Mouse (Mus musculus) neural tube, embryonic 12.5 days (tissue): ENCODE results near the gene Bhmt. TPM values are rescaled to one million over a fixed set of nuclear protein-coding genes. Genes with fewer than 3 reads are reported as not detected.

Experiments
- ATAC-seq: fragments of 200-750 bp; cut with Nextera tagmentation; 2 replicates; pipeline ENCODE4 v1.8.0; 2017; ENCODE audit warnings: low read depth, mild to moderate bottlenecking, moderate TSS enrichment, moderate library complexity; ENCODE audit not compliant: low FRiP score
- H3K27ac ChIP-seq: fragments of 300-500 bp; sonication (generic); 2 replicates; pipeline ENCODE4 v1.5.1; 2016
- H3K27me3 ChIP-seq: fragments of 300-500 bp; sonication (generic); replicated peaks from 2 replicates; pipeline ENCODE4 v1.6.1; 2016; ENCODE audit warnings: mild to moderate bottlenecking
- H3K36me3 ChIP-seq: fragments of 300-500 bp; sonication (generic); 2 replicates; pipeline ENCODE4 v1.6.1; 2016; ENCODE audit warnings: mild to moderate bottlenecking
- H3K4me1 ChIP-seq: fragments of 300-500 bp; sonication (generic); 2 replicates; pipeline ENCODE4 v1.6.1; 2016
- H3K4me2 ChIP-seq: fragments of 300-500 bp; sonication (generic); replicated peaks from 2 replicates; pipeline ENCODE4 v1.6.1; 2016; ENCODE audit warnings: mild to moderate bottlenecking
- H3K4me3 ChIP-seq: fragments of 300-500 bp; sonication (generic); 2 replicates; pipeline ENCODE4 v1.5.1; 2016
- H3K9ac ChIP-seq: fragments of 300-500 bp; sonication (generic); 2 replicates; pipeline ENCODE4 v1.6.1; 2016; ENCODE audit warnings: mild to moderate bottlenecking
- H3K9me3 ChIP-seq: fragments of 300-500 bp; sonication (generic); 2 replicates; pipeline ENCODE4 v1.6.1; 2016; ENCODE audit warnings: mild to moderate bottlenecking
- WGBS: fragments of 180-500 bp; shearing (Covaris S2); methylation state at CpG from one replicate; pipeline ENCODE4 v1.1.7; 2016; 5-methylcytosine and 5-hydroxymethylcytosine counted together
- polyA plus RNA-seq: library from polyadenylated mRNA; unstranded; fragments of >200 nt; fragmentation: Nextera tagmentation; extraction: Ambion mirVana; gene quantifications from 2 replicates; pipeline ENCODE4 v1.2.1, GENCODE M21; 2016

The Bhmt gene
- polyA plus RNA-seq, 1 experiment from 2014 or later = not detected

- no peak overlapping the region for H3K4me2 ChIP-seq
- H3K27me3 ChIP-seq = no peaks in the 10 kb centered on the region
- 74% methylated on average over 4 of the region's 4 CpGs for WGBS
- H3K36me3 ChIP-seq = no peaks in the 10 kb centered on the region
- no peak overlapping the region for H3K4me3 ChIP-seq
- H3K9me3 ChIP-seq = no peaks in the 10 kb centered on the region
- no peaks in the 10 kb centered on the region for H3K4me1 ChIP-seq
- no peak overlapping the region for H3K9ac ChIP-seq
- no peak overlapping the region for H3K27ac ChIP-seq
- ATAC-seq = no peak
Observed at GRCm38 (mm10) chr13:93639636-93640035, 1.9 kb upstream of the Bhmt start.

GRCm38 (mm10) chr13:93636561-93636960 lies 1.2 kb downstream of the Bhmt start:
- Histone ChIP-seq H3K27ac (no peak overlapping the region), H3K9me3 (no peaks in the 10 kb centered on the region), H3K9ac (no peak overlapping the region), H3K4me2 (no peak overlapping the region), H3K36me3 (no peaks in the 10 kb centered on the region), H3K27me3 (no peaks in the 10 kb centered on the region), H3K4me3 (no peak overlapping the region), H3K4me1 (no peaks in the 10 kb centered on the region)
- ATAC-seq = no peak
- 72% methylated on average over 1 of the region's 1 CpGs for WGBS

GRCm38 (mm10) chr13:93632927-93633326 lies 4.8 kb downstream of the Bhmt start:
- 81% methylated on average over 5 of the region's 5 CpGs for WGBS
- no peaks in the 10 kb centered on the region for H3K9me3 ChIP-seq

GRCm38 (mm10) chr13:93630941-93631705 lies 6.6 kb downstream of the Bhmt start:
- no peaks in the 10 kb centered on the region for H3K4me1 ChIP-seq
- no peak overlapping the region for H3K9ac ChIP-seq
- H3K36me3 ChIP-seq = no peaks in the 10 kb centered on the region
- WGBS = 85% methylated on average over 10 of the region's 10 CpGs
- H3K27me3 ChIP-seq = no peaks in the 10 kb centered on the region
- H3K4me3 ChIP-seq = no peak overlapping the region
- H3K4me2 ChIP-seq = no peak overlapping the region
- H3K27ac ChIP-seq = no peak overlapping the region
- no peaks in the 10 kb centered on the region for H3K9me3 ChIP-seq
- no peak for ATAC-seq

More at GRCm38 (mm10) chr13:93632927-93633326, 4.8 kb downstream of the Bhmt start:
- no peak for ATAC-seq
- H3K4me3 ChIP-seq = no peak overlapping the region
- no peaks in the 10 kb centered on the region for H3K27me3 ChIP-seq
- no peak overlapping the region for H3K9ac ChIP-seq
- no peaks in the 10 kb centered on the region for H3K36me3 ChIP-seq
- no peak overlapping the region for H3K27ac ChIP-seq
- no peak overlapping the region for H3K4me2 ChIP-seq
- no peaks in the 10 kb centered on the region for H3K4me1 ChIP-seq

GRCm38 (mm10) chr13:93628861-93629260 lies 8.9 kb downstream of the Bhmt start:
- no peaks in the 10 kb centered on the region for H3K36me3 ChIP-seq
- no peaks in the 10 kb centered on the region for H3K9me3 ChIP-seq
- no peak overlapping the region for H3K4me2 ChIP-seq
- 23% methylated on average over 6 of the region's 6 CpGs for WGBS
- H3K4me1 ChIP-seq = no peaks in the 10 kb centered on the region
- no peak for ATAC-seq
- H3K27ac ChIP-seq = no peak overlapping the region
- no peak overlapping the region for H3K9ac ChIP-seq
- no peak overlapping the region for H3K4me3 ChIP-seq
- no peaks in the 10 kb centered on the region for H3K27me3 ChIP-seq

- no peak for ATAC-seq
- Histone ChIP-seq H3K4me2 (no peak overlapping the region), H3K27me3 (no peaks in the 10 kb centered on the region), H3K4me3 (no peak overlapping the region), H3K27ac (no peak overlapping the region), H3K36me3 (no peaks in the 10 kb centered on the region), H3K4me1 (no peaks in the 10 kb centered on the region), H3K9me3 (no peaks in the 10 kb centered on the region), H3K9ac (no peak overlapping the region)
- WGBS = 48% methylated on average over 6 of the region's 6 CpGs
Observed at GRCm38 (mm10) chr13:93614361-93614948, 23.3 kb downstream of the Bhmt start.

GRCm38 (mm10) chr13:93613771-93614170 lies 24.0 kb downstream of the Bhmt start:
- 79% methylated on average over 4 of the region's 4 CpGs for WGBS
- H3K27me3 ChIP-seq = no peaks in the 10 kb centered on the region
- no peak overlapping the region for H3K4me3 ChIP-seq
- H3K9ac ChIP-seq = no peak overlapping the region
- no peaks in the 10 kb centered on the region for H3K9me3 ChIP-seq
- no peaks in the 10 kb centered on the region for H3K4me1 ChIP-seq
- no peak overlapping the region for H3K27ac ChIP-seq
- H3K4me2 ChIP-seq = no peak overlapping the region
- no peak for ATAC-seq
- H3K36me3 ChIP-seq = no peaks in the 10 kb centered on the region

- Histone ChIP-seq H3K27ac (no peak overlapping the region), H3K4me3 (no peak overlapping the region), H3K9ac (no peak overlapping the region), H3K36me3 (no peaks in the 10 kb centered on the region), H3K9me3 (no peaks in the 10 kb centered on the region), H3K27me3 (no peaks in the 10 kb centered on the region), H3K4me2 (no peak overlapping the region), H3K4me1 (no peaks in the 10 kb centered on the region)
- no peak; the same call in 1 of the 2 replicates for ATAC-seq
- WGBS = 60% methylated on average over 19 of the region's 19 CpGs
Observed at GRCm38 (mm10) chr13:93612660-93613607, 24.8 kb downstream of the Bhmt start.

- no peak for ATAC-seq
- 77% methylated on average over 2 of the region's 2 CpGs for WGBS
- Histone ChIP-seq H3K27ac (no peak overlapping the region), H3K27me3 (no peaks in the 10 kb centered on the region), H3K9me3 (no peaks in the 10 kb centered on the region), H3K4me1 (no peaks in the 10 kb centered on the region), H3K4me3 (no peak overlapping the region), H3K36me3 (no peaks in the 10 kb centered on the region), H3K9ac (no peak overlapping the region), H3K4me2 (no peak overlapping the region)
Observed at GRCm38 (mm10) chr13:93608476-93608875, 29.3 kb downstream of the Bhmt start.

- Histone ChIP-seq H3K27me3 (no peaks in the 10 kb centered on the region), H3K36me3 (no peaks in the 10 kb centered on the region), H3K4me3 (no peak overlapping the region), H3K9me3 (no peaks in the 10 kb centered on the region), H3K4me1 (no peaks in the 10 kb centered on the region), H3K27ac (no peak overlapping the region), H3K9ac (no peak overlapping the region), H3K4me2 (no peak overlapping the region)
- WGBS = 93% methylated on average over 3 of the region's 3 CpGs
- no peak for ATAC-seq
Observed at GRCm38 (mm10) chr13:93607701-93608100, 30.1 kb downstream of the Bhmt start.

GRCm38 (mm10) chr13:93606868-93607578 lies 30.7 kb downstream of the Bhmt start:
- no peak for ATAC-seq
- Histone ChIP-seq H3K27ac (no peak overlapping the region), H3K4me1 (no peaks in the 10 kb centered on the region), H3K9me3 (no peaks in the 10 kb centered on the region), H3K4me2 (no peak overlapping the region), H3K36me3 (no peaks in the 10 kb centered on the region), H3K27me3 (no peaks in the 10 kb centered on the region), H3K4me3 (no peak overlapping the region), H3K9ac (no peak overlapping the region)
- 78% methylated on average over 13 of the region's 13 CpGs for WGBS

- no peaks in the 10 kb centered on the region for H3K9me3 ChIP-seq
- no peaks in the 10 kb centered on the region for H3K27me3 ChIP-seq
- WGBS = 83% methylated on average over 4 of the region's 4 CpGs
- H3K4me2 ChIP-seq = no peak overlapping the region
- no peaks in the 10 kb centered on the region for H3K4me1 ChIP-seq
- no peak overlapping the region for H3K9ac ChIP-seq
- ATAC-seq = no peak
- no peak overlapping the region for H3K4me3 ChIP-seq
- no peaks in the 10 kb centered on the region for H3K36me3 ChIP-seq
- no peak overlapping the region for H3K27ac ChIP-seq
Observed at GRCm38 (mm10) chr13:93604698-93605097, 33.1 kb downstream of the Bhmt start.
